Mouse (Mus musculus) thymus, postnatal 14 days (tissue): ENCODE measurements around the gene Dysf.

ENCODE experiments used
- DNase-seq: peaks from one replicate; pipeline ENCODE4 v3.0.0; 2021

Dysf gene

DNA sequence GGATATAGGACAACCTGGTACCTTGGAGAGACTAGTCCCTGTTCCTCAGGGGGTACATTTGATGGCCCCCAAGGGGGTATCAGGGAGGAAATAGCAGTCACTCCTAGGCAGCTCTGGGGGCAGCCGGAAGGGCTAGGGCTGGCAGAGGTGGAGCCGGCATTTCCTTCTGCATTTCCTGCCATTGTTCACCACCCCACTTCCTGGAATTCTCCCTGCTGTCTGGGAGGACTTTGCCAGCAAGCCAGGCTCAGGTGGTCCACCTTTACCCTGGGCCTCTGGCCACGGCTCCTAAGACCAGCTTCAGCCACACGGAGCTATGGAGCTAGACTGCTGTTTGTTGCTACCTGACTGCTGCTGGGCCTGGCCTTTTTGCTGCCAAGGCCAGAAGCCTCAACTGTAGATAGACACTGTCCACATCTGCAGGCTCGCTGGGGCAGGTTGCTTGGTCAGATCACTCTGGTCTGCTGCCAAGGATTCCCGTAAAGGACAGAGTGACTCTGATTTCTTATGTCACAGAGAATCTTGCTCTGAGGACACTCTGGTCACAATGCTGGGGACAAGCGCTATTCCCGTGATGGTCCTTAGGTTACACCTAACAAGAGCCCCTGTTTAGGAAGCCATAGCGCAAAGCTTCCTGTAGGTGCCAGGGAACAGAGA, 45.6 kb downstream of the Dysf start:
- DNase-seq: no peak

DNA sequence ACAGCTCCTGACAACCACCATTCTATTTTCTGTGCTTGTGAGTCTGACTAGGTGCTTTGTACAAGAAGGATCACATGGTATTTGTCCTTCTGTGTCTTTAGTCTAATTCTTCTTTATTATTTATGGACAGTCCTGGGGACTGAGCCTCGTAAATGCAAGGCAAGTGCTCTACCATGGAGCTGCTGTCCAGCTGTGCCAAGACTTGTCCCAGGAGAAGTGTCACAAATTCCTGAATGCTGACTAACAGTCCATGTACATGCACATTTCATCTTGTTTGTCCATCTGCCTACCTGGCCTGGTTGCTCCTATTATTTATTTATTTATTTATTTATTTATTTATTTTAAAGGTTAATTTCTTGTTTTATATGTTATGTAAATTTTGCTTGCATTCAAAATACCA, 47.2 kb downstream of the Dysf start:
- DNase-seq: no peak

DNA sequence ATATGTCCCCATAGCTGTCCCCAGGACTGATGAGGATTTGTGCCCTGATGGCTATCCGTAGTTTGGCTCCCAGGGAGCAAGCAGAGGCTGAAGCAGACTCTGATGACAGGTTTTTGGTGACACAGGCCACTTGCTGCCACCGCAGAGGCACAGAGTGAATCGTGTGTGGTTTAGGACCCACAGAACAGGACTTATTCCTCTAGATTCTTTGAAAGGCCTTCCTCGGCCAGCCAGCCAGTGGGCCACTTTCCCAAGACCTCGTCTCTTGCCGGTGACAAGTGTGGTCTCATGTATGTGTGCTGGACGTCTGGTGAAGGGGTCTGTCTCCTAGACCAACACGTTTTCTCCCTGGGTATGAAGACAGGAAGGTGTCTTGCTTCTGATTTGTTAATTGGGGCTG, 48.8 kb downstream of the Dysf start:
- no peak for DNase-seq

DNA sequence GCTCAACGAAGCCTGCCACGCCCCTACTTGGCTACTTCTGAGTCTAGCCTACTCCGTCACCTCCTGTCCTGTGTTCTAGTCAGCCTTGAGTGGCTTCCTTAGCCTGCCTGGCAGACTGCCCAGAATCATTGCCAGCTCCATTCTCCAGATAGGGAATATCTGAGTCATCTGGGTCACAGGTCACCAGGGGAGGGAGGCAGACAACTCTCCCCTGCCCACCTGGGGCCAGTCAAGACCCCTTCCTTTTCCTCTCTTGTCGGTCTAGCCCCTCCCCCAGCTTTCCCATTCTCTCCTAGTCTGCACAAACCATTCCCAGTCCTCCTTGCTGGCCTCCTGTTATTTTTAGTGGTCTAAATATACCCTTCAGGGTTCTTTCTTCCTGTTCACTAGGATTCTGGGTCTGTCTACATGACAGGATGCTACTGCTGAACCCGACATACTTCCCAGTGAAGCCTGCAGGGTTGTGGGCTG, 50.3 kb downstream of the Dysf start:
- DNase-seq: no peak

DNA sequence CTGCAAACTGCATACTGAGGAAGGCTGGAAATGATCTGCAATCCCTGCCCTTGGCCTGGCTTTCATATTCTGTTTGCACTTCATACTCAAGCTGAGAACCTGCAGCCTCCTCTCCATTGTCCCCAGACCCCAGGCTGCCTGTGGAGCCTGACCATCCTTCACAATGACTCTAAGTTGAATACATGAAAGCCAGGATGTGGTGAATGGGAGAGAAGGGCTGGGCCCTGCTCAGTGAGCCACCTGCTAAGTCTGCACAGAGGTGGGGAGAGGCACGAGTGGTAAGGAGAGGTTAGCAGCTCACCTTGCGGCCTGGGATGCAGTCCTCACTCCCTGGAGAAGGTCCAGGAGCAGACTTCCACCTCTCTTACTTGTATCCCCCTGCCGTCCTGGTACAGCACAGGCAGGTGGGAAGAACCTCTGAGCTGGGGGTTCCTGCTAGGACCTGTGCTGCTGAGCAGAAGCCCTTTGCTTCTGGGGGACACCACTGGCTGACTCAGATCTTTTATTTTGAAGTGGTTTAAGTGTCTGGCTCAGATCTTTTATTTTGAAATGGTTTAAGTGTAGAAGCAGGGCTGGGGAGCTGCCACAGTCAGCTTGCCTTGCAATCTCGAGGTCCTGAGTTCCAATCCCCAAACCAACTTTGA, 51.5 kb downstream of the Dysf start:
- DNase-seq: no peak

DNA sequence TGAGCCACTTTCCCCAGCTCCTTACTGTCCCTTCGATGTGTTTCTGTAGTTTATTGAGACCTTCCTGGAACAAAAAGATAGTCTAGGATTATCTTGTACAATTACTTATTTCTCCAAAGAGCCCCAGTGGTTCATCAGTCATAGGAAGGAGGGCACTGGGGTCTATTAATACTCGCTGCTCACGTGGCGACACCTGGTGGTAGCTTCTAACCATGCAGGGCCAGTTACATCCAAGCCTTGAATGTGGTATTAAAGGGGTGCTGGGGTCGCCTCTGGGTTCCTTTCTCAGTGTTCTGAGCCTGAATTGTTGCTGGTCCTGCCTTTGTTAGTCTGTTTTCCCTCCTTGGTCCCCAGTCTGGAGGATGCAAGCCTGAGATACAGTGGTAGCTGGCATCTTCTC, 52.9 kb downstream of the Dysf start:
- DNase-seq: peak; percentile 61

DNA sequence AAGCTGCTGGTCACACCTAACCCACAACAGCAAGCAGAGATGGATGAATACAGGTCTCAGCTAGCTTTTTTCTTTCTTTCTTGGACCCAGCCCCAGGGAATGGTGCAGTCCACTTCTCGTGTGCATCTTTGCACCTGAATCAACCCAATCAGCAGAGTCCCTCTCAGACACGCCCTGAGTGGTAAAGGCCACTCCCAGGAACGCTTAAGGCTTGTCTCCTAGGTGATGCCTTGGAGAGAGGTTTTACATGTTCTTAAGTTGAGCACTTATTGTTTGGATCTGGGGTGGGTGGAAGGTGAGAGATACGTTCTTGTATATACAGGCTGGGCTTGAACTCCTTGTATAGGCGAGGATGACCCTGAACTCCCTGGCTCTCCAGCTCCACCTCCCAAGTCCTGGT, 54.2 kb downstream of the Dysf start:
- no peak for DNase-seq

DNA sequence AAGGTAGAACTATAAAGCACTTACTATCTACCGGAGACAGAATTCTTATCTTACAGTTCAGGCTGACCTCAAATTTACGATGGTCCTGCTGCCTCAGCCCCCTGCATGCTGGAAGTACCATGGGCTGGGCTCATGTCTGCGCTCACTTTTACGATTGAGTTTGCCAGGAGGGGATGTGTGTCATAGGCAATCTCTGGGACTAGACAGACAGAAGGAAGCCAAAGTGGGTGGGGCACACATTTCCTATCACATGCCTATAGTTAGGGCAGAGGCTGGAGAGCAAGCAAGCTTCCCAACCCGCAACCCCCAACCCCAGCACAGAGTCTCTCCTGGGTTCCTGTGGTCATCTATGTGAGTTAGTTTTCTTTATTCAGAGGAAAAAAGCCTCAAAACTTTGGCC, 59.8 kb downstream of the Dysf start:
- no peak for DNase-seq

DNA sequence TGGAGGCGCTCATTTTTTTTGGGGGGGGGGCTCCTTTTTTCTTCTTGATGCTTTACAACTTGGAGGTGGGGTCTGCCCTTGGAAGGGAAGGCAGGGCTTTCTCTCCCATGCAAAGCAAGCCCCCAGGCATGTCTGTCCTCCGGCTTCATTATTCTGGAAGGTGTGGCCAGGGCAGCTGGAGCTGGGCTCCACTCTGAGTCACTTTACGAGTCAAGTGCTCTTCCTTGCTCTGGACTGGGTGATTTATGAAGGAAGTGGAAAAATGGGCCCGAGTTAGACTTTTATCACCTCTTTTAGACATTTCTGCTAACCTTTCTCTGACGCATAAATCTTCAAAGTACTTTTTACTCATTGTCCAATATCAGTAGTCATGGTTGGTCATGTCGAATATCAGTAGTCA, 61.9 kb downstream of the Dysf start:
- DNase-seq: no peak

DNA sequence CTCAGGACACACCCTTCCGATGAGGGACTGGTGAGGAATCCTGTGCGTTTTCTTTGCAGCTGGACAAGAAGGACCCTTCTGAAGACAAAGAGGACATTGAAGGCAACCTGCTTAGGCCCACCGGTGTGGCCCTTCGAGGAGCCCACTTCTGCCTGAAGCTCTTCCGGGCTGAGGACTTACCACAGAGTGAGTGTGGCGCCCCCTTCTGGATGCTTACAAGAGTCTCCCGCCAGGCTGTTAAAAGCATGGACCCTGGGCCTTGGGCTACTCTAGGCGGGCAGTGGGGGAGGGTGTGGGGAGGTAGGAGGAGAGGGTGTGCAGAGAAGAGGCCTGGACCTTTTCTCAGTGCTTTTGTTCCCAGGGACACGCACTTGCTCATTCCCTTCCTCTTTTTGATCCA, 64.2 kb downstream of the Dysf start:
- DNase-seq: peak; percentile 32

DNA sequence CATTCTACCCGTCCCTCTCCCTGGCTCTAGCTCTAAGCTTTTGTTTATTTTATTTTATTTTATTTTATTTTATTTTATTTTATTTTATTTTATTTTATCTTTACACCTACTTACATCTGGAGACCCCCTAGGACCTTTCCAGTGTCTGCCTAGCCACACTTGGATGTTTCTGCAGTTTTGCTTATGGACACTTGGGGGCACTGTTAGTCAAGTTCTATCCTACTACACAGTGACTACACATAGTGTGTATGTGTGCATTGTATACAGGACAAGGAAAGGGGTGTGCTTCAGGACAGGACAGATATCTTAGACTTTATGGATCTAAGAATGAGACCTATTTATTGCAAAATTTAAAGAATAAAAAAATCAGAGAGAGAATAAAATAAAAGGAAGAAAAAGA, 69.8 kb downstream of the Dysf start:
- DNase-seq: no peak

DNA sequence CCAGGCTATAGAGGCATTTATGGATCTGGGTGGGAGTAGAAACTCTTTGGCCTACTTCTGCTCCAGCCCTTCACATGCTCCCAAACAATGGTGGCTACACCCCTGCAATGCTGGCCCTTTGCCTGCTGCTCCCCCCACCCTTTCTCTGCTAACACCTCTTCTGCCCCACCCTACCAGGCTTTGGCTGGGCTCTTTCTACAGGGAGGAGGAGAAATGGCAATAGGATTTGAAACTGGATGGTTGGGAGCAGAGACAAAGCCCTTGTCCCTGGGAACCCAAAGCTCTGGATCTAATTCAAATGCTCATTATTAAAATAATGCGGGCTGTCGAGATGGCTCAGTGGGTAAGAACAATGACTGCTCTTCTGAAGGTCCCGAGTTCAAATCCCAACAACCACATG, 72.2 kb downstream of the Dysf start:
- no peak for DNase-seq

DNA sequence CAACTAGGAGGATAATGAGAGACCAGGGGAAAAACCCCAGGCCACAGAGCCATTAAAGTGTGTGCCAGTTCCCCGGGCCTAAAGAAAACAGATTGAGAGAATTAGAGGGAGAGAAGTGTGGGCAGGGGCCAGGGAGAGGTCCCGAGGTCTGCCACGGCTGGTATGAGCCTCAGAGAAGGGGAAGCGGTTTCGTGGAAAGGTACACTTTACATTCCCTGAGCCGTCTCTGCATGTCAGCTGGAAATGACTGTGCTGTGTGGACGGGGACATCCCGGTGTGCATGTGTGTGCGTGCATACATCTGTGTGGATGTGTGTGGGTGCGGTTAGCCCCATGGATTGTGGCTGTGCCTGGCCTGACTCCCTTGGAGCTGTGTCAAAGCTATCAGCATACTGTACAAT, 76.4 kb downstream of the Dysf start:
- DNase-seq: no peak

DNA sequence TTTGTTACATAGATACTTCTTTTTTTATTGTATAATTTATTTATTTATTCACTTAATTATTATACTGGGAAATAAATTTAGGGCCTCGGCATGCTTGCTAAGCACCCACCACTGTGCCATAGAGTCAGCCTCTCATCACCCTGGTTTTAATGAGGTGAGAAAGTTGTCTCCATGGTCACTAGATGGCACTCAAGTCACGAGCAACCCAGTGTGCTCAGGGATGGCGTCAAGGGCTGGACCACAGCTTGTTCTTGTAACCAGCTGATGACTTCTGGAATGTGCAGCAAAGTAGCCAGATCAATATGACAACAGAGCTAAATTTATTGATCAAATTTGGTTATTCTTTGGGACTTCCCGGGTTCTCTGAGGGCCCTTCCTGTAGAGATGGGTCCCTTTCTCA, 85.1 kb downstream of the Dysf start:
- DNase-seq: peak; percentile 57

DNA sequence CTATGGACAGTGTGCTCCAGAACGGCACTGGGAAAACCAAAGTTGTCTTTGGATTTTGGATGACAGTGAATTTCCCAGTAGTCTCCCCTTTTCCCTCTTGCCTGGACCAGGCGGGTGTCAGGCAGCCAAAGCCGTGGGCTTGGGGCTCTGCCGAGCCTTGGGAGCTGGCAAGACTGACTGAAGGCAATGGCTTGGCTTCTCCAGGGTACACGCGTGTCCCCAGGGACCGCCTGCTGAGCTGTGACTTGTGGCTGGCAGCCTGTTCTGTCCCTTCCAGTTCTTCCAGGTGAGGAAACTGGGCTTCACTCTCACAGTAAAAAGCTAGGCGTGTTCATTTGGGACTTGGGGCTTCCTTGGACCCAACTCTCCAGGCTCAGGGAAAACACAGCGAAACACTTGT, 86.1 kb downstream of the Dysf start:
- no peak for DNase-seq

DNA sequence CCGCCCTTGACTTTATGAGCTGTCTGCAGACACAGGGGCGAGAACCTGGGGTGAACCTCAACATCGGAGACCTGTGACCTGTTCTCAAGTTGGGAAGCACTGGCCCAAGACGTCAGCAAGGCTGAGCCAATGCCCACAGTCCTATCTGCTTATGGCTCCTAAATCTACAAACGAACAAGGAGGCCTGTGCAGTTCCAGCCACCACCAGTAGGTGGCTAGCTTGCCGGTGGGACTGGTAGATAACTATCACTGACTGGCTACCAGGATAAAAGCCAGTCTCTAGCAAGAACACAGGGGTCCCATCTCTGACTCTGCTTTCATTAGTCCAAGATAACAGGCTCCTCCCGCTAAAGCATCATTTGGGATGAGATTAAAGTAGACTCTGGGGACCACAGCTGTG, 86.6 kb downstream of the Dysf start:
- DNase-seq: peak; percentile 84

DNA sequence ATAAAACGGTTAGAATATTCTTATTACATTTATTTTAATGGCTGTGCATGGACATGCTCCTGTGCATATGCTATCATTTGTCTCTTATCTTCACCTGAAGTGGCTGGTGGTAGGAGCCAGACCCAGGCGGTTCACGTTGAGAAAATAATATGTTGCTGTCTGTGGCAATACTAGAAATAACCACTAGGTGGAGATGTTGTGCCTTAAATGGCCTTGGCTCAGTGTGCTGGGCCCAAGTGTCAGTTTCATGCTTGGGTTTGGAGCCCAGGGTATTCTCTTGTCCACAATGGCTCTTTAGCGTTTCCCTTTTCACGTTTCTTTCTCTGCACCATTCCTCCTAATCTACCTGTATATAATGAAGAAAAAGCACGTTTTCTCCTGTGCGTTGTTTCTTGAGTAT, 87.5 kb downstream of the Dysf start:
- DNase-seq: peak; percentile 79

DNA sequence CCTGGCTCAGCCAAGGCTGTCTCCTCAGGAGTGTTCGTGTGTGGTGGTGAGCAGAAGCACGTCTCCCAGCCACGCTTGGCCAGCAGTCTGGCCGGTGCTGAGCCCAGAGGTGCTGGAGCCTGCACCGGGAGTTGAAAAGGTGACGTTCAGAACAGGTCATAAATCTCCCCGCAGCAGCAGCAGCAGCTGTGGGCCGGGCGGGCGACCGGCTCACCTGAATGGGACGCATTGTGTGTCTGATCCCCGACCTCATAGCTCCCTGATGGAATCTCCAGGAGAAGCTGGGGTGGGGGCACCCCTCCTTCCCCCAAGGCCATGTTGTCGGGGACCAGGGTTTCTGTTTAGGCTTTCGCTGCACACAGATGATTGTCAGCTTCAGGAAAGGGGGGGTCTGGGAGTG, 93.6 kb downstream of the Dysf start:
- DNase-seq: no peak

DNA sequence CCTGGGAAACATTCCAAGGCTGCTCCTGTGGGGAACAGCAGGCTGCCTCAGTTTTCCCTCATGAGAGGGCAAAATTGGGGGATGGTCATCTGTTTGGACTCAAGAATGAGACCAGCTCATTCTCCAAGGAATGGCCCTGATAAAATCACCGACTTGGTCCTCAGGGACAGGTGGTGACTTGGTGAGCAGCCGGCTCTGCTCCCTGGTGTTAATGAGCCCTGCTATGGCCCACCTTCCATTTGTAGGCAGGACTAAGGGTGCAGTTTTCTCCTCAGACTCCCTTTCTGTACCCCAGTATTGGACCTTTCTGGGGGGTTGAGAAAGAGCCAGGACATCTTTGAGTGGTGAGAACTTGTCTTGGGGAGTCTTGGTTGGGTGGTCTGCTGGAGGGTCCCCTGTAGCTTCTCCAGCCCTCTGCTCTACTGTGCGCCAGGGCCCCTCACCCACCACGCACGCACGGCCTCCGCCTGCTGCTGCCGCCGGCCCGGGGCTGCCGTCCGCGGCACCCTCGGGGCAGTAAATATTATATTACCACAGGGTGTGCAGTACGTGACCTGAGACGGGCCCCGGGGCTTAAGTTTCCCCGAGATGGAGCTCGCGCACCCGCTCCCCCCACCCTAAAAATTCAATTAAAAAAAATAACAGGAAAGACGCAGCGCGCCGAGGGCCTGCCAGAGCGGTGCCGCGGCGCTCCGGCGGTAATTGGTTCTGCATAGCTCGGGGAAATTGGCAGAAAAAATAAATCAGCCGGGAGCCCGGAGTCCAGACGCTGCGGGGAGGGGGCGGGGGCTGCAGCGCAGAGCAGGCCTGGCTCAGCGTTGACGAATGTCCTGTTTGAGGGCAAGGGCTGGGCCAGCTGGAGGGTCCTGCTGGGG, 97.0 kb downstream of the Dysf start:
- no peak for DNase-seq

DNA sequence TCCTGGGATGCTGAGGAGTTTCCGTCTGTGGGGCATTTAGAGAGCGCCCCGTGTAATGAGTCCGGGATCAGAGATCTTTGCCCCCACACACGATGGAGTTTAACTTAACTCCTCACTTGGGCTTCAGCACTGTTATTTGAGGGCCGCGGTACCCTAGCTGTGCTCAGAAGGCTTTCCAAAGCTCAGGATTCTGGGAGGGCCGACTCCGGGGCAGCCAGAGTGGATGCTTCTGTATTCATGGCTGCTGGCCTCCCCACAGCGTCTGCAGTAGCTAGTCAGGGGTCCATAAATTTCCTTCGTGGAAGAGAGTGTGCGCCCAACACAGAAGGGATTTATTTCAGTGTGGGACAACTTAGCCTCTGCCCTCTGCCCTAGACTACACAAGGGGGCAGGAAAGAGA, 97.7 kb downstream of the Dysf start:
- DNase-seq: no peak

DNA sequence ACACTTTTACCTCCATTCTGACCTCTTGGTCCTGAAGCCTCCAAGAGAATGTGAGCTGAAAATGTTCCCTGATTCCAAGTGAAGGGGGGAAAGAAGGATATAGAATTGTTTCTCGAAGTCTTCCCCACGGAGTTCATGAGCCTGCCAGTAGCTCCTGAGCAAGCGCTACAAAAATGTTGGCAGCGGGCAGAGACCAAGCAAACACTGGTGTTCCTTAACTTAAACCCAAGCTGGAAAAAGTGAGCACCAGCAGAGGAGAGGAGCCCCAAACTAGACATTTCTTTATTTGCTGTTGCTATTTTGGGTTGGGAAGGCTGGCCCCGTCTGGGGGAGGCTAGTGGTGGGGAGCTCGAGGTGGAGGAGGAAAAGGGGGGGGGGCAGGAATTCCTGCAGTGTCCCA, 102.0 kb downstream of the Dysf start:
- no peak for DNase-seq

DNA sequence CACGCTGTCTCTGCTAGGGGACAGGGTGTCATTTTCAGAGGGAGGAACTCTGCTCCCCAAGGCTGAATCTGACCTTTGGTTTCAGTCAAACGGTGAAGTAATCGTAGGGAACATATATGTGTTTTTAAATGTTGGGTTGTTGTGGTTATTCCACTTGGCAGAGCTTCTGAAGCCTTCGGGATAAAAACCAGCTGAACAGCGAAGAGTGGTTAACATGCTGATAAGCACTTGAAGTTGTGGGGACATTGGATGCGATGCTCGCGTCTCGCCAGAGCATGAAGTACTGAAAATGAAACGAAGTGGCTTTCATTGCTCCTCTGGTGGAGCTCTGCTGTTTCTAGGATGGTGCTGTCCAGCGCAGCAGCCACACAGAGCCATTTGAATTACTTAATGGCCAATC, 102.7 kb downstream of the Dysf start:
- no peak for DNase-seq

DNA sequence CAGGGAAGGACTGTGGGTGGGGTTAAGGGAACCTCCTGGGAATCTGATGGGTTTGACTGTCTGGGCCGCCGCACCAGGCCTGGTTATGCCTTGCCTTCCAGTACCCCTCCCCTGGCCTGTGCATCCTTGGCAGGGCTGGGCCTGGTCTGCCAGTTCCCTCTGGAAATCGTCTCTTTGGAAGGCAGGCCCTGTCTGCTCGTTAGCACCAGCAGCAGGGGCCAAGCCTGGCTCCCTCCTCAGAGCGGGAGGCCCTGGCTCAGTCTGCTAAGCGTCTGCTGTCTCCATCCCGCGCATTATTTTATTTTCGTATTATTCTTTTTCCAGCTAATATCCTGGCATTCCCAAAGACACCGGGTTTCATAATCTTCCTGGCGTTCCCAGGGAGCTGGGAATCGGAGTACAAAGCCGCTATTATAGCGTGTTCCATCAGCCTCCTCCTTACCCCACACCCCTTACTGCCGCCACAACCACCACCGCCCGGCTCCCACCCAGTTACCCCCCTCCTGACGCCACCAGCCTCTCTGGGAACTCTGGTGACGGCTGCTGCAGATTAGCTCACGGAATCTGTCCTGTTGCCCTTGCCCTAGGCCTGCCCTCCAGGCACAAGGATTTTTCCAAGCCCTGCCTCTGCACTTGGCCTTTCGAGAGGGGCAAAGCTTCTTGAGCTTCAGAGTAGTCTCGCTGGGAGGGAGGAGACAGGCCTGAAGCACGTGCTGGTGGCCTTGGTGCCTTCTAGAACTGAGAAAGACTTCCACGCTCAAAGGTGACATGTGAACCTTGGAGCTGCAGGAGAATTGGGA, 111.5 kb downstream of the Dysf start:
- no peak for DNase-seq
